ENCODE assay signal across 8 mouse cellular contexts in genomic region chr9:31281663-31282015, GRCm38 (mm10). TPM values are rescaled to one million over a fixed set of nuclear protein-coding genes. Genes with fewer than 3 reads are reported as not detected.
DNase-seq lines count a peak whose midpoint lies in the region; ATAC-seq and TF ChIP-seq lines count a peak whose summit lies in the region.

No protein-coding gene starts in this region.

- peak; percentile 67 for DNase-seq in cerebellum, adult 9-10 months
- DNase-seq in cerebellum, adult 11 months = no peak
- DNase-seq in MEL (ENCODE audit: low read depth, low spot score) = no peak
- DNase-seq in forebrain, embryonic 10.5 days (ENCODE audit: extremely low spot score, low spot score) = peak; percentile 51
- peak; percentile 52 for DNase-seq in kidney, postnatal 0 days (ENCODE audit: low spot score)
- peak; percentile 42 for DNase-seq in mesoderm, embryonic 11.5 days (ENCODE audit: low read depth, low spot score)
- no peak for DNase-seq in frontal cortex, postnatal 25 days (ENCODE audit: low spot score in 2 of 2)

- ATAC-seq in kidney, postnatal 0 days (replicated peaks; ENCODE audit: low FRiP score, low read depth) = no peak

- H3K4me1 ChIP-seq in MEL (ENCODE audit: control insufficient read depth in 1 of 2, insufficient read depth in 2 of 2, low read length in 2 of 2) = peaks cover 9 to 23% of the 10 kb centered on the region in 2 experiments
- peaks cover 30% of the 10 kb centered on the region for H3K4me1 ChIP-seq in forebrain, embryonic 10.5 days
- peaks cover 16% of the 10 kb centered on the region for H3K4me1 ChIP-seq in kidney, postnatal 0 days (replicated peaks; ENCODE audit: insufficient read depth, low read length)
- H3K4me1 ChIP-seq in testis, adult 2 months (ENCODE audit: control insufficient read depth, insufficient read depth, low read length) = peaks cover 19% of the 10 kb centered on the region

- peak overlapping the region; percentile 94 for H3K27ac ChIP-seq in MEL (ENCODE audit: control insufficient read depth, low read depth, low read length)
- peak overlapping the region; percentile 100 for H3K27ac ChIP-seq in forebrain, embryonic 10.5 days
- H3K27ac ChIP-seq in kidney, postnatal 0 days = peak overlapping the region; percentile 97
- peak overlapping the region; percentile 100 for H3K27ac ChIP-seq in testis, adult 2 months (ENCODE audit: control insufficient read depth, insufficient read depth, low read depth, low read length)

- peaks cover 14% of the 10 kb centered on the region for H3K79me2 ChIP-seq in MEL (ENCODE audit: control insufficient read depth, insufficient read depth, low read length, poor library complexity)

- peak overlapping the region; percentile 94 for H3K9ac ChIP-seq in MEL (ENCODE audit: control insufficient read depth, low read depth, low read length, poor library complexity, severe bottlenecking)
- peak overlapping the region; percentile 89 for H3K9ac ChIP-seq in kidney, postnatal 0 days (ENCODE audit: low read depth, low read length)

- TF ChIP-seq CTCF in MEL (IDR thresholded peaks at IDR 0.05 in 2 of 3, conservative IDR thresholded peaks at IDR 0.05 in 1 of 3; ENCODE audit: control insufficient read depth in 1 of 3, insufficient read depth in 1 of 3, low read depth in 2 of 3, low read length in 3 of 3, poor library complexity in 1 of 3, severe bottlenecking in 1 of 3) = no peak
- no peak for TF ChIP-seq CTCF in kidney, postnatal 0 days (IDR thresholded peaks at IDR 0.05; ENCODE audit: low read depth)
- no peak for TF ChIP-seq CTCF in testis, adult 2 months (IDR thresholded peaks at IDR 0.05; ENCODE audit: control insufficient read depth, insufficient read depth, insufficient replicate concordance, low read depth, low read length)

- 6% methylated on average over 11 of the region's 11 CpGs for WGBS in forebrain, embryonic 10.5 days
- 3% methylated on average over 11 of the region's 11 CpGs for WGBS in kidney, postnatal 0 days

- no peak; a peak in 1 of 4 replicates for TF ChIP-seq POLR2A in MEL (IDR thresholded peaks at IDR 0.05; ENCODE audit: control insufficient read depth in 1 of 2, insufficient read depth in 1 of 2, low read depth in 1 of 2, low read length in 2 of 2, poor library complexity in 1 of 2)
- peak; percentile 25; the same call in 1 of the 2 replicates for TF ChIP-seq POLR2A in testis, adult 2 months (IDR thresholded peaks at IDR 0.05; ENCODE audit: control insufficient read depth, low read depth, low read length)

- H3K4me2 ChIP-seq in kidney, postnatal 0 days (ENCODE audit: low read length) = peak overlapping the region; percentile 70

- H3K27me3 ChIP-seq in MEL (ENCODE audit: control insufficient read depth in 1 of 2, insufficient read depth in 2 of 2, low read length in 2 of 2) = no peaks in the 10 kb centered on the region
- H3K27me3 ChIP-seq in forebrain, embryonic 10.5 days (ENCODE audit: poor library complexity, severe bottlenecking) = no peaks in the 10 kb centered on the region
- H3K27me3 ChIP-seq in kidney, postnatal 0 days (ENCODE audit: insufficient read depth, low read length) = no peaks in the 10 kb centered on the region
- H3K27me3 ChIP-seq in testis, adult 2 months (ENCODE audit: control insufficient read depth, insufficient read depth, low read length) = no peaks in the 10 kb centered on the region

- no peak for TF ChIP-seq EP300 in MEL (IDR thresholded peaks at IDR 0.05; ENCODE audit: low read depth in 1 of 2, low read length in 2 of 2)

- H3K9me3 ChIP-seq in MEL (replicated peaks; ENCODE audit: insufficient read depth, low read length) = no peaks in the 10 kb centered on the region
- H3K9me3 ChIP-seq in forebrain, embryonic 10.5 days = no peaks in the 10 kb centered on the region
- H3K9me3 ChIP-seq in kidney, postnatal 0 days (replicated peaks; ENCODE audit: low read length) = no peaks in the 10 kb centered on the region

- H3K4me3 ChIP-seq in MEL (ENCODE audit: control insufficient read depth in 1 of 2, insufficient read depth in 1 of 2, low read depth in 2 of 2, low read length in 2 of 2) = peak overlapping the region; percentile 79 to 90
- H3K4me3 ChIP-seq in forebrain, embryonic 10.5 days = peak overlapping the region; percentile 91
- H3K4me3 ChIP-seq in kidney, postnatal 0 days (replicated peaks; ENCODE audit: low read depth, low read length) = peak overlapping the region; percentile 75
- peak overlapping the region; percentile 97 for H3K4me3 ChIP-seq in testis, adult 2 months (ENCODE audit: control insufficient read depth, low read depth, low read length)

- H3K36me3 ChIP-seq in MEL (ENCODE audit: control insufficient read depth in 1 of 2, insufficient read depth in 2 of 2, low read length in 2 of 2) = peaks cover 0 to 23% of the 10 kb centered on the region in 2 experiments; a peak in 2 of 4 replicates
- peaks cover 14% of the 10 kb centered on the region for H3K36me3 ChIP-seq in forebrain, embryonic 10.5 days (replicated peaks)
- no peaks in the 10 kb centered on the region for H3K36me3 ChIP-seq in kidney, postnatal 0 days (ENCODE audit: insufficient read depth, low read length)
- no peaks in the 10 kb centered on the region for H3K36me3 ChIP-seq in testis, adult 2 months (ENCODE audit: control insufficient read depth, insufficient read depth, low read length)

- TF ChIP-seq RAD21 in MEL (IDR thresholded peaks at IDR 0.05; ENCODE audit: low read depth, low read length) = no peak

TF ChIP-seq in MEL, 35 proteins besides CTCF, POLR2A, EP300 and RAD21:
- TF ChIP-seq SMC3 (IDR thresholded peaks at IDR 0.05; ENCODE audit: low read depth, low read length) (no peak), BHLHE40 (IDR thresholded peaks at IDR 0.05; ENCODE audit: borderline replicate concordance, low read depth, low read length) (no peak), E2F4 (IDR thresholded peaks at IDR 0.05; ENCODE audit: borderline replicate concordance, low read depth, low read length) (0 out of 2 replicates have a peak, but pooled peaks have one; percentile 50), MAX (IDR thresholded peaks at IDR 0.05; ENCODE audit: low read length) (no peak), TBP (IDR thresholded peaks at IDR 0.05; ENCODE audit: low read depth, low read length) (peak; percentile 64)

RNA-seq across cellular contexts. Expression of gene Prdm10, which starts 1.3 kb away (rescaled TPM):
- total RNA-seq in MEL (2012; rRNA removed) = 3.4 and 4.9 TPM in 2 replicates
- polyA plus RNA-seq in MEL (2012; ENCODE audit: insufficient read depth in 1 of 2, insufficient read length in 2 of 2, low read depth in 1 of 2, low replicate concordance in 2 of 2, missing spikeins in 1 of 2) = 1 to 10 TPM in 1 of 2 experiments, not detected in 1; 8.7 TPM
- polyA plus RNA-seq in forebrain, embryonic 10.5 days (2016; fragmentation: Nextera tagmentation; extraction: Ambion mirVana) = 8.2 and 8.9 TPM in 2 replicates
- polyA plus RNA-seq in kidney, postnatal 0 days (2015; fragmentation: Nextera tagmentation; extraction: Ambion mirVana) = 1.9 TPM in 2 replicates
- polyA plus RNA-seq in testis, adult 2 months (2012; rRNA removed) = 4.7 and 5.1 TPM in 2 replicates

Comparison
In these comparisons a context has a peak if more than half of its experiments do, and no peak if none do; other contexts are left out.
1. DNase-seq: peak in cerebellum, adult 9-10 months (single experiment), forebrain, embryonic 10.5 days (single experiment), kidney, postnatal 0 days (single experiment) and mesoderm, embryonic 11.5 days (single experiment); none in cerebellum, adult 11 months (single experiment), MEL (single experiment) and frontal cortex, postnatal 25 days (0 of 2).
2. Peak in every context shown above with its lines, with median percentiles within 50 percentile points of each other: H3K27ac ChIP-seq and H3K4me3 ChIP-seq.